Mouse (Mus musculus) embryo, embryonic 11.5 days (tissue): ENCODE measurements at regions not wholly inside any gene's neighbourhood (a gene's known extent, or its start where the extent isn't known, plus 50 kb on each side); places are given as distances from the start of the nearest gene placed in this dataset.

ENCODE experiments used
- DNase-seq: peaks from one replicate; pipeline ENCODE4 v3.0.0-alpha.2; 2012; ENCODE audit warnings: low read depth, low spot score

DNA sequence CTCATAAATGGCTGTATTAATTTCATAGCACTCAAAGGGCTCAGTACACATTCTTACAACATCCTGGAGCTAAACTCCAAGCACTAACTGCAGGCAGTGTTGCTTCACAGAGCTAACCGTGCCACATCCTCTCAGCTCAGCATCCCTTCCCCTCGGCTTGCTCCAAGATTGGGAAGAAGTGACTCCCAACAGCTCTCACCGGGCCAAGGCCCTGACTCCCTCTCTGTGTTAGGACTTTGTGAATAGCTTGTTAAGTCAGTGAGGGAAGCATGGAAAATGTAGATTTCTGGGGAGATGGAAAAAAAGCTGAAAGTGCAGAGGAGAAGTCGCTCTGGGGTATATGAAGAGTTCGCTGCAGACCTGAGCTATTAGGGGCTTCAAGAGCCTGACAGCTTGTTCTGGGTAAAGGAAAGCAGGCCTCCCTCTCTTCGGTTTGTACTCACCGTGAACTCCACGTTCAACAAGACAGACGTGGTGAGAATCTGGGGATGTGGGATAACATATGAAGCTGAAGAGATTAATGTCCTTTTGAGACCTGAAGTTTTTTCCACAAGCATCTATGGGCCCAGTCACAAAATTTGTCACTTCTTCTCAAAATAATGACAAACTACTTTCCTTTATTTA is 213.5 kb upstream of the Sfrp2 start:
- DNase-seq: no peak

DNA sequence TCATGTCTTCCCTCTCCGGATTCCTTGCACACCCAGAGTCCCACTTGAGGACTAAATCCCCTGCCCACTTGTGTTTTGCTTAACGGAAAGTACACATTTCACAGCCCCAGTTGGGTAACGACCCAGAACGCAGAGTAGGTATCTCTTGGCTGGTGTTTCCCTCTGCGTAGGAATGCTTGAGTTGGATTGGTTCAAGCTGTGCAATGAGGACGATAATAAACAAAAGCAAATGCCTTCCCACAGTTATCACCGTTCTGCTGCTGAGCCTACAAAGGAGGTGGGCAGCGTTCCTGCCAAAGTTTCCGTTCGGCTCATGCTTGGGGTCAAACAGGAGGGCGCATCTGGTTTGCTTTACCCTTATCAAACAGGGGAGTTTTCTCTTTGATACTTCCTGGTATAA is 212.3 kb upstream of the Sfrp2 start:
- DNase-seq: no peak

DNA sequence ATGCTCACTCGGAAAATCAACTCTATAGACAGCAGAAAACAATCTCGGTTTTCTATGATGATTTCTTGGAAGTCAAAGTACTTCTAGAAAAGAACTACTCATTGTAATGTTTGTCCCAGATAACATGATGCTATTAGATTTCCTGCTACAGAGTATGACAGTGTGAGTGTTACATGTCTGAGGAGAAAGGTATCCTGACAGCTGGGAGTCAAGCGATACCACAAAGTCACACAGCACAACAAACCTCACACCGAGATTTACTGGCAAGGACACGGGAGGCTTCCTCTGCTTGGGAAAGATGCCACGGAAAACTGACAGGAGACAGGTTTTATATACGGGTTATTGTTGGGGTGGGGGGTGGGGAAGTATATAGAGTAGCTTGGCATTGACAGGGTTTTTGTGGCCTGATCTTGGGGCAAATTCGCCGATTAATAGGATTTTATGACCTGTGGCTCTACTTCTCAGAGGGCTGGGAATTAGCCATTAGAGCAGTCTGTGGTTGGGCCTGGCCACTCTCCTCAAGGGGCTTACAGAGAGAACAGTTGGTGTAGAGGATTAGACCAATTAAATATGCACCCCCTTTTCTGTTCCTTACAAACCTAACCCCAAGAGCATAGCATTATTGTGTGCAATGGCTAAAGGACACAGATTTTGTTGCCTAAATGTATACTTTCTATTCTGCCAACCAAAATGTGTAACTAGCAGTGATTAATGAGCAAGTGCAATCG is 209.2 kb upstream of the Sfrp2 start:
- DNase-seq: no peak

DNA sequence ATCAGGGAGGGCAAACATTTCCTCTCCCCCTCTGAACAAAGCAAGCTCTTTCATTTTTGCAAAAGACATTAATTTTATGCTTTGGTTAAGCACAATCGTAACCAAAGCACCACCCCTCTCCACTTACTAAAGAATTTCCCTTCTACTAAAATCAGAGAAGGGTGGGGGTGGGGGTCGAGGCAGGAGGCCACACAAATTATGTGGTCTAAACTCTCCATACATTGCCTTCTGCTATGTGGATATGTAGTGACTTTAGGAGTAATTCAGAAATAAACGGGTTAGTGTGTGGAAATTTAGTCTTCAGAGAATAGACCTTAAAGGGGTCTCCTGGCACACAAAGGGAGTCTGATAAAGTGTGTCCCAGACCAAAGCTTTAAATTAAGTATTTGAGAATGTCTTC is 204.1 kb upstream of the Sfrp2 start:
- DNase-seq: no peak

DNA sequence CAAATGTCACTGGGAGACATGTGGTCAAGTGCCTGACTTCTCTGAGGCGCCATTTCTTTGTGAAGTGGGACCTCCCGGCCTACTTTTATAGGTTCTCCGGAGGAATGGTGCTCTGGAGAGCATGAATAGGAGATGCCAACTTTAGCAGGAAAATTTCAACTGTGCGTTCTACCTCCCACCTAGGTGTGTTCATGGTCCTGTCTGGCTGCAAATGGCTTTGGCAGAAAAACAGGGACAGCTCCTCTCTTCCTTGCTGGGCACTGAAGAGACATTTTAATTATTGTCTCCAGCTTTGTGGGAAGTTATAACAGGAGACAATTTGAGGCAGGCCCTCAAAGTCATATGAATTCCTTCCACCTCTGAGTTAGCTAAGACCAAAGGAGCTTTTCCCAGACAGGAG is 190.6 kb upstream of the Sfrp2 start:
- DNase-seq: no peak

DNA sequence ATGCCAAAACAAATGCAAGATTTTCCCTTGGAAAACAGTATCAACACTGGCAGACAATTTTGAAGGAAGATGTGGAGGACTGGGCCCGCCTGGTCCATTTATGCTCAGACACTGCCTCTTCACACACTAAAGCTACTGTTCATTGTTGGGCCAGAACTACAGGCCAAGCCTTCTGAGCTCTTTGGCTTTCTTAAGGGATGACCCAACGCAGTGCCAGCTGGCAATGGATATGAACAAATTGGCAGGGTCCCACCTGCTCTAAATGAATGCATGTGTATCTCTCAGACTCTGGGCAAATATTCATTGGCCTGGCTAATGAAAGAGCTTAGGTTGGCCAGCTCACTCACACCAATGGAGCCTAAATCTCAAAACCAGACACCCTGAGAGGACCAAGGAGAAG is 190.0 kb upstream of the Sfrp2 start:
- DNase-seq: no peak

DNA sequence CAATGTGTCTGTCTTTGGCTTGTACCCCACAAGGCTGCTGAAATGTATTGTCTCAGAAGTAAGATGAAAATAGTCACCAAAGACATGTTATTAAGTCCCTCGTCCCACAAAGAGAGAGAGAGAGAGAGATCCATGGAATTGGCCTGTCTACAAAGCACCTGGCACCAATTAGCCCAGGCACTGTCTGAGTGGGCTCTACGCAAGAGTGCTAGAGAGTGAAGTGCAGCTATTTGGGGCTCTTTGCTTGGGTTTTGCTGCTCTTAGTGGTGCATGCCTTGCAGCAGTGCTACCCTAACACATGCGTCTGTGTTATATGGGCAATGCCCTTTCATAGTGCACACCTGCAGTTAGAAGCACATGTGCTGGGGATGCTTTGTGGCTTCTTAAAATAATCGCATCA is 185.4 kb upstream of the Sfrp2 start:
- DNase-seq: no peak

DNA sequence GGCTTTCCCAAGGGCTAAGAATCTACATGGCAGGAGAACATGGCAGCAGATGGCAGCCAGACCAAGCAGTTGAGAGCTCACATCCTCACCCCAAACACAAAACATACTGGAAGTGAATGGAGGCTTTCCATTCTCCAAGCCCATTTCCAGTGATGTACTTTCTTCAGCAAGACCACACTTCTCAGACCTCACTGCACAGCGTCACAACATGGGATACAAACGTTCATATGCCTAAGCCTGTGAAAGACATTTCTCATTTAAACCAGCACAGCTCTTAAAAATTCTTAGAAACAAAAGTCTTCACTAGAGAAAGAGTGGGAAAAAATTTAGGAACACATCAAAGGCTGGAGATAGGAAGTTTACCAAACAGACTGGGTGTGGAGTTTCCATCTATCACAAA is 183.9 kb upstream of the Sfrp2 start:
- DNase-seq: no peak

DNA sequence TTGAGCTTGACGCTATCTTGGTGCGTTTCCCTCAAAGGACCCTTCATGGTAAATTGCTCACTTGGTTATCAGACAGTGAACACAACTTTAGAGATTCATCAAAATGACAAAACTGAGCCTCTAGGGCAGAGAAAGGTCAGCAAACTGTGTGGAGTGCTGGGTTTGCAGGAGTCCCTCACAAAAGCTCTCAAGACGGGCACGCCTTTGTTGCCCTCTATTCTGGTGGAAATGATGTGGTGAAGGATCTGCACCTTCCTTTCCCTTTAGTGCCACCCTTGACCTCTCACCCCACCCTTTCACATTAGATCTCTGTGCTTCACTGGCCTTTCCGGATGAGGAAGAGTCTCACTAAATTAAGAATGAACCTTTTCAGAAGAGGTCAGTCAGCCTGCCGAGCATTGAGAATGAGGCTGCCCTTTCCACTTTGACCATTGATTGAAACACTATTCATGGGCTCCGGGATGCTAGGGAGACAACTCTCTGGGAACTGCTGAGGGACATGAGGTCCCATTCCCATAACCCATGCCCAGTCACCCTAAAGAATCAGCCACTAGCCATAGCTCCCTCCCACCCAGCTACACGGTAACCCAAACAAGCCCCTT is 182.9 kb upstream of the Sfrp2 start:
- DNase-seq: no peak

DNA sequence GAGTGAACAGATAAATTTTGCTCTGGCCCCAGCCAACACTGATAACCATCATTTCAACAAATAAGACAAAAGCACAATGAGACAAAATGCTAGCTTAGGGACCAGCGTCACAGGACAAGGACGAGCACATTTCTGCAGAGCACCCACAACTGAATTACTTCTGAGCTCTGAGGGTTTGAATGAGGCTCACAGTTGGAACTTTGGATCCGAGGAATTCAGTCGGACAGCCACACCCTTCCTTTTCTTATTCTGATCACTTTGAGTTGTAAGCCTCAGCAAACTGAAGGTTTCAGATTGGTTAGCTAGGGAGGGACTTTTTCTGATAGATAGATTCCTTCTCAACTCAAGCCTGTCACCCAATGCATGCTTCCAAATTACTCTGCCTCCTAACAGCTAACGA is 180.0 kb upstream of the Sfrp2 start:
- DNase-seq: no peak

DNA sequence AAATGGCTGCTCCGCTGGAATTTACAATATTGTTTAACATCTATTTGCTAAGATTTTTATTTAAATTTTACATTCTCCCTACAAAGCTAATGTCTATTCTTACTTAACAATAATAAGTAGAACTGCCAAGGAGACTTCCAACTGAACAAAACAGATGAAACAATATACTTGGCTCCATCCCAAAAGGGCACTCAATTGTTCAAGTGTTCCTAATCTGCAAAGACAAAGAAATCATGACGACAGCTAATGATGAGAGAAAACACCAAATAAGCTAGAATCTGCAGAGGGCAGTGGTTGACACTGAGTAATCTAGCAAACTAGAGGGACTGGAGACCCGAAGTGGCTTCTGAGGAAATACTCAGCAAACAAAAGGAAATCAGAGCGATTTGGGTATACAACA is 179.6 kb upstream of the Sfrp2 start:
- DNase-seq: no peak

DNA sequence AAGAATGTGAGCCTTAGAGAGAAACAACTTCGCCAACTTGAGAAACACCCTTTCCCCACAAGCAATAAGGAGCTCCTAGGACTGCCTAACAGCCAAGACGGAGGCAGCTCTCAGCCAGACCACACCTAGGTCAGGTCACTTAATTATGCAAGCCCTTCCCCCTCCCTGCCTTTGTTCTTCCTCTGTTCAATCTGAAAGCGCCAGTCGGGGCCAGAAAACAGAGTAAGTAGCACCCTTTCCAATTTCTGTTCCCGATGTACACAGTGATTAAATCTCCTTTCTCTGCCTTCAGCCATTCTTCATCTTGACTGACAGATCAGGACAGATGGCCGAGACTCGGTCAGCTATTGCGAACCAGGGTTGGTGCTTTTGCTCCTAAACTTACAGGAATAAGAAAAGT is 177.0 kb upstream of the Sfrp2 start:
- no peak for DNase-seq

DNA sequence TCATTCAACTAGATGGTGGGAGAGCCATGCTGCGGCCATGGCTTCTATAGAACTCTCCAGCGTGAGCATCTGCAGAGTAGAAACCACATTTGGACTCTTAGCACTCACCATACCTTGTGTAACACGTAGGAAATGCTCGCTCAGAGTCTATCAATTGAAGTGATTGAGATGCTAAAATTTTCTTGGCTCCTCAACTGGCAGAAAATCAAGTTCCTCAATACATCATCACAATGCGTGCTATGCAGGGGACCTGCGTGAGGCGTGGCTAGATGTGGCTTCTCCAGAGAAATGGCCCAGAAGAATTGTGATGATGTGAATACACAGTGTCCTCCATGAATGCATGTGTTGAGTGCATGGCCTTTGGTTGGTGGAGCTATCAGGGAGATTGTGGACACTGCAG is 174.9 kb upstream of the Sfrp2 start:
- DNase-seq: no peak

DNA sequence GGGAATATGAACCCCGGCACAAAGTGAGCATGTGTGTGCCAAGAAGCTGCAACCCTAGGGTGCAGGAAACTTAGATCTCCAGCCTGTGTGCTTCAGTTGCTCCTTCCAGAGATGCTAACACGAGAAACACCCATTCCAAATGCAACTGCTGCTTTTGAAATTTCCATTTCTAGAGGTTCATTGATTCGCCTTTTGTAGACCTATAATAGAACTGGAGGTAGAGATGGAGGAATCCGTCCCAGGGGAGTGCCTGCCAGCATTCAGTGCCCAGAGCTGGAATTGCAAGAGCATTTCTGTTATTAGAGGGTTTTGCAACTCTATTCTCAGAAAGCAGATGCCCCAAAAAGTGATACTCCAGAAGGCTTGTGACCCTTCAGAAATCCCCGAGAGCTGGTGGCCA is 172.8 kb upstream of the Sfrp2 start:
- DNase-seq: no peak

DNA sequence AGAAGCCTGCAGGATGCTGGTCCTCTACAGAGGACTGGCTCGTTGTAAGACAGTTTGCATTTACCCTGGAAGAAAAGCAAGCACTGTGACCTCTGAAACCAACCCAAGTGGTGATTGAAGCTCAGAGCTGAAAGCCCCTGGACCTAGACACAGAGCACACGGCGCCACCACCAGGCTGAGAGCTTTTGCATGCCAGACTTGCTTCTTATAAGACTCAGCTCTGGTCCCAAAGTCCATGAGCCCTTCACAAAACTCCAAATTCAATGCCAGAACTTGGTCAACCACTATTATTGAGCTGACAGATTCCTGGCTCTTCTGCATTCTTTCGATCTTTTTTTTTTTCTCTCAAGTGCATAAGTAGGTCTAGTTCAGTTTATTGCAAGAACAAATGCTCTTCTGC is 164.6 kb upstream of the Sfrp2 start:
- DNase-seq: no peak

DNA sequence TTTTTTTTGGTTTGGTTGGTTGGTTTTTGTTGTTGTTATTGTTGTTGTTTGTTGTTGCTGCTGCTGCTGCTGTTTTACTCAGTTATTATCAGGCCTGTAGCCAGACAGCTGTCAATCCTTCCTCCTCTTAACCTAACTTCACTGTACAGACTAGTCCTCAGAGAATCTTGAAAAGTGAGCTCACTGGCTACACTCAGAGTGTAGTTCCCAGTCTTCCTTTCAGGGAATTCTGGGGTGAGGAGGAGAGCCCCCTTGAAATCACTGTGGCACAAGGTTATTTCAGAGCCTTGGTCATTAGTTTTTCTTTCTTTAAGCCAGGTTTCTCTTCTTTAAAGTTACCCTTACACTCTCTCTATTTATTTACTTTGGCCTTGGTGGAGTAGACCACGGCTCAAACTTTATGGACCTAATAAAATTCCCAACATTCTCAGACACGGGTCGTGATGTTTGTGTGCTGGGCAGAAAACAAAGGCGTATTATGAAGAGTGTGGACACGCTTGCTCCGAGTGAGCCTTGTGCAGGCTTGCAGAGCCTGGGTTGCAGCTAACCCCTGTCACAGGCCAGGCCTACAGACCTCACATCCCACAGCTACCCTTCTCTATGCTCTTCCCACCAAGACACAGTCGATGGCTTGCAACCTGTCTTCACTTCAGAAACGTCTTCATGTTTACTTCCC is 156.9 kb upstream of the Sfrp2 start:
- DNase-seq: no peak

DNA sequence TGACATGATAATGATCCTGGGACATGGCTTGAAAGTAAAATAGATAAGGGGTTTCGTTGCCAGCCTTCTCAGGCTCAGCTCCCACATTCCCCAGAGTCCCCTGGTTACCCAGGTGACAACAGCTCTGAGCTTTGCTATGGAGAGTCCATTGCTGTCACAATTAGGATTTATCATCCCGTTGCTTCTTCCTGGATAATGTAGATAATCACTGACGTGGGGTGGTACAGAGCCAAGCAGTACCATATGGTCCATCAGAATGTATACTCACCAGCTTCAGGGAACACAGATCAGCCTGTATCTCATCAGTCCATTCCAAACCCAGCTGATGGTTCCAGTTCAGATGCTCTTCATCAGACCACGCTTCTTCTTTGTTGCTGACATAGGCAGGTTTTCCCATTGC is 145.7 kb upstream of the Sfrp2 start:
- no peak for DNase-seq

DNA sequence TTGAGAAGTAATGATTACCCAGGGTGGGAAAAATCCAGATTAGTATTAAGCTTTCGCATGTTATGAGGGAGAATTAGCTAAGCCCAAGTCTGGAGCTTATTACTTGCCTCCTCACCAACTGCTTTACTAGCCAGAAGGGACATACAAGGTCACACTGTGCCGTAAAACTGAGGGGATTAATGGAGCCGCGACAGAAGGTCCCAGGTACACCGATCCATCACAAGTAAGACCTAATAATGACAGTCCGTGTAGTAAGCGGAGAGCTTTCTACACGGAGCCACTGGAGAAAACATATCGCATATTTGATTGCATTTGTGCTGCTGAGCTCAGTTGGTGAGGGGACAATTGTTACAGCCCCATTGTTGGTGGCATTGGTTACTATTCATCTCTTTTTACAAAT is 133.1 kb upstream of the Sfrp2 start:
- no peak for DNase-seq

DNA sequence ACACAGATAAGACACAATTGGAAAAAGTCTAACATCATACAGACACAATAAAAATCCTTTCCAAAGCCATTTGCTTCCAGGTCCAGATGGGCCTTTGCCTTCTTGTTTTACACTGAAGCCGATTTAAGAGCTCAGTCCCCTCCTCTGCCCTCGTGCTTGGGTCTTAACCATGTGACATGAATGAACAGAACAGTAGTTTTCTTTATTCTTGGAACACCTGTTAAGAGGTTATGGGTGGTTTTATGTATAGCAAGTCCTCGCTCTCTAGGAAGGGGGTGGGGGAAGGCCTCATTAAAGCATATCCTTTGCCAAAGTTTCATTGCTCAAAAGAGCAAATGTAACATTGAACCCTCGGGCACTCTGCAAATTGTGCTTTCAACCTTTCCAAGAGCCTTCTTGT is 125.7 kb upstream of the Sfrp2 start:
- DNase-seq: no peak

DNA sequence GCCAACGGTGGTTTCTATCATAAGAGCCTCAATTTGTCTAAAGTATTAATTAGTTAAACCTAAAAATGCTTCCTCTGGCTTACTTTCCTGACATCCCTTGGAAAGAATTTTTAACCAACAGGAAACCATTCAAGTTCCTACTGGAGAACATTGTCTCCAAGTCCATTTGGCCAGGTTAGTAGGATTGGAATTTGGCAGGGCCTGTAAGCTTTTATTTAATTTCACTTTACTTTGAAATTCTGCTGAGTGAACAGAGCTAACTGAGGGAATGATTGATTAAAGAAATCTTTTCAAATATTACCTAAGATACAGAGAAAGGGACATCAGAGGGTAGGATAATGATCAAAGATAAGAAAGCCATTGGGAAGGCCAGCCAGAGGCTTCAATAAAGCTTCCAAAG is 102.4 kb upstream of the Sfrp2 start:
- DNase-seq: no peak

DNA sequence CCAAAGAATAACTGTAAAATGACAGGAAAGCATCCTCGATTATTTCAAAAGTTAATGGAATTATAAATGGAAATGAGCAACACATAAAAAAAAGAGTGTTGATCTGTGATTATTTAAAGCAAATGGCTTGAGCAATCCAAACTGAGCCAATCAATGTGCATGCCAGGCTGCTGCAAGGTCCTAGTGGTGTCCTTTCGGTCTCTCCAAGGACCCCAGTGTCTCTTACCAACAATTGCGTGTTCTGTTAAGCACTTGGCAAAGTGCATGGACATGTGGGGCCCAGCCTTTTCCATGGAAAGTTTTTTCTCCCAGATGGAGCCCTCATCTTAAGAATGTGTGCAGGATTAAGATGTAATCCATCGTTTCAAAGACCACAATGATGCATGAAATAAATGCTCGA is 90.0 kb upstream of the Sfrp2 start:
- DNase-seq: no peak

DNA sequence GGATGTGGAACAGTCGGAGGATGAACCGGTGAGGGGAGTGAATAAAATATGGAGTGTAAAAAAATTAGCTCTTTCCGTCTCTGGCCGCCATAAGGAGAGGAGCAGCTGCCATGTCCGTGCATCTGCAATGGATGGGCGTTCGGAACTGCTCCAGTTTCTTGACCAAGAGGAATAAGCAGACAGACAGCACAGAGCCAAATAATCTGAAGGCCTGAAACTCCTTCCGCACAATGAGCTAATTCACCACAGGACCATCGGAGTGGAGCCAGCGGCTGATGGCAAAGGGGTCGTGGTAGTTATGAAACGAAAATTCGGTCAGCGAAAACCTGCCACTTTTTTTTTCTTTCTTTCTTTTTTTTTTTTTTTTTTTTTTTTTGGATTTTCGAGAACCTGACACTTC is 79.5 kb upstream of the Sfrp2 start:
- no peak for DNase-seq

DNA sequence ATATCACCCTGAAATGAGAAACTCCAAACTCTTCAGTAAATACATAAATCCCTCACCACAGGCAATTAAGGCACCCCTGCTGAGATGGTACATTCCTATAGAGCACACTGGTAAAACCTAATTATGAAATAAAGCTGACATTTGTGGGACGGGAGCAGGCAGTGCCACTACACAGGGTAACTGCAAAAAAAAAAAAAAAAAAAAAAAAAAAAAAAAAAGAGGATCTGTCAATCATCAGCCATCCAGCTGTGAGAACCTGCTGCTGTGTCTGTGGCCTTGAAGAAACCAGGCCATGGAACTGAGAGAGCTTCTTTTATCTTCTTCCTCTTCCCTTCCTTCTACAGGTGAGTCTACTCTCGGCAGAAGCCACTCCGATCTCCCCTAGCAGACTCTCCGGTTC is 78.6 kb upstream of the Sfrp2 start:
- no peak for DNase-seq
